Mouse (Mus musculus) spleen, postnatal 10 days (tissue): ENCODE measurements around the gene Cfap299.

ENCODE experiments used
- DNase-seq, 2 experiments: peaks; one replicate each; pipeline ENCODE4 v3.0.0; 2021 to 2022; ENCODE audit warnings: low spot score in 2 of 2

Cfap299 gene

GRCm38 (mm10) chr5:98376799-98377090, 47.6 kb downstream of the Cfap299 start:
- no peak for DNase-seq

- DNase-seq: no peak
These were observed 51.3 kb downstream of the Cfap299 start for GRCm38 (mm10) chr5:98380360-98380759.

DNA sequence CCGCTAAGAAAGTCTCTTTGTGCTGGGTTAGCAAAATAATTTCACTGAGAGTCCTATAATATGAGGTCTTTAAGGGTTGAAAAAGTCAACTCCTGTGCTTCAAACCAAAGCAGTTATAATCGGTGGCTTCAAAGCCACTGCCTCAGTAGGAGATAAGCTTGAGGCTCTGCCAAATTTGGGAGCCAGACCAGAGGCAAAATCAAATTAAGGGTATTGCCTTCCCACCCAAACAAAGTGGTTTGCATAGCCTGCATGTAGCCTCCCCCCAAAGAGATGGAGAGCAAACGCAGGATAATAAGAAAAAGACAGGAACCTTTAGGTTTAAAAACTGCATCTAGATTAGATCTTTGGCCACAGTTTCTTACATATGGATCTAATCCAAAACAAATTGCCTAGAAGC, 58.0 kb downstream of the Cfap299 start:
- no peak for DNase-seq

GRCm38 (mm10) chr5:98402165-98402564, 73.1 kb downstream of the Cfap299 start:
- no peak for DNase-seq

DNA sequence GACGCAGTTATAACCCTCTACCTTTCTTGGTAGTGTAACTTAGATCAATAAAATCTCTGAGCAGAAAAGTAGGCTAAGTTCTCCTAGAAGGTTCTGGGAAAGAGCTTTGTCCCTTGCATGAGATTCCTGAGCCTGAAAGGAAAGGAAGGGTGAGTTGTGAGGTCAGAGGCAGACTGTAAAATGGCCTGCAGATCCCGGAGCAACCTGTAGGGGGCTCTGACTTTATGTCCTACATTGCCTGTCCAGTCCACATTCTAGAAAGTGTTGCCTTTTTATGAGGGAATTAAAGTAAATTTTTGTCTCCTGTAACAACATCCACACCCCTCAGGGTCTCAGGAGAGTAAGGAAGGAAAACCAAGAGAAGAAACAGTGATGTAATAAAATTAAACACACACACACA, 81.0 kb downstream of the Cfap299 start:
- DNase-seq: no peak

- no peak for DNase-seq
These were observed 87.5 kb downstream of the Cfap299 start for GRCm38 (mm10) chr5:98416385-98417145.

- no peak for DNase-seq
These were observed 95.9 kb downstream of the Cfap299 start for GRCm38 (mm10) chr5:98424965-98425364.

- DNase-seq: no peak
These were observed 97.0 kb downstream of the Cfap299 start for GRCm38 (mm10) chr5:98426112-98426511.

DNA sequence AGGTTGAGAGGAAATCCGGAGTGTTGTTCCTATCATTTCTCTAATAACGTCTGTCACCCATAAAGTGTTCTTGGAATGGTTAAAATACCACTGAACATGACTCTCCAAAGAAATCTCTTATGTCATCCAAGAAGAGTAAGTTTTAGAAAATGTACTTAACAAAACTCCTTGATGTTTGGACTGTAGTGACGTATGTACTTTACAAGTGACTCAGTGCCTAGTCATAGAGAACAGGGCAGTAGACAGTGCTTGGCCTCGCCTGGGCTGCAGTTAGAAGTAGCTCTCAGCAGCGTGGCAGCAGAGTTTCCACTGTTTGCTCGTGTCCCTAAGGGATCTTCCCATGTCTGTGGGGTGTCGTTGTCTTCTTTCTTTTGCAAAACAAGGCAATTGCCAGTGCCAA, 101.0 kb downstream of the Cfap299 start:
- DNase-seq: no peak

DNA sequence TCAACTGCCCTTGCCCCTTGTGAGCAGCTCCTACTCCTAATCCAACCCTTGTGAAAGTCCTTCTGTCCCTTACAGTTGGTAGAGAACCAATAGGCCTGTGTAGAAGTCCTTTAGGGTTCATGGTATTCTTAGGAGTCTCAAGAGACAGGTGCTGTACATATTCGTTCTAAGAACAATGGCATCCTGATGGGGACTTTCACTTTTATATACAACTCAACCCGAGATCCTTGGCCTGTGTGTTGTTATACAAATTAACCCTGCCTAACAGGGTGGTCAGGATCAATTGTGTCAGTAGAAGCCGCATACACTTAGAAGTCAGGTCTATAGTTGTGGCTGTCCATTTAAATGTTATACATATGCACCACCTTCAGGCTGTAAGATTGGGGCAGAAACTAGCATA, 109.6 kb downstream of the Cfap299 start:
- no peak for DNase-seq

- DNase-seq: no peak
These were observed 117.8 kb downstream of the Cfap299 start for GRCm38 (mm10) chr5:98446771-98447462.

DNA sequence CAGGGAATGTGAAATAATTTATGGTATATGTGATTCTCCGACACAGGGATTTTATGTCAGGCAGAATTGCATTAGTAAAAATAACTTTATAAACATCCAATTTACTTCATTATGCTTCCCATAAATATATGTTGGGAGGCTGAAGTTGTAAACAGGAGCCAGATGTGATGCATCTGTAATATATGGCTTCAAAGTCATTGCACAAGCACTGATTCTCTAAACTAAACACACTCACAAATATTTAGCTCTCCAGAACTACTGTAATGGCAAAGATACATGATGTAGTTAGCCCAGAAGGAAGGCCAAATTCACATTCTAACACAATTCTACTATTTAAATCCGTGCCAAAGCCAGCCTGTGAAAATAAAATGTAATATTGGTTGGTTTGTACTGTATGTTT, 120.8 kb downstream of the Cfap299 start:
- no peak for DNase-seq

DNA sequence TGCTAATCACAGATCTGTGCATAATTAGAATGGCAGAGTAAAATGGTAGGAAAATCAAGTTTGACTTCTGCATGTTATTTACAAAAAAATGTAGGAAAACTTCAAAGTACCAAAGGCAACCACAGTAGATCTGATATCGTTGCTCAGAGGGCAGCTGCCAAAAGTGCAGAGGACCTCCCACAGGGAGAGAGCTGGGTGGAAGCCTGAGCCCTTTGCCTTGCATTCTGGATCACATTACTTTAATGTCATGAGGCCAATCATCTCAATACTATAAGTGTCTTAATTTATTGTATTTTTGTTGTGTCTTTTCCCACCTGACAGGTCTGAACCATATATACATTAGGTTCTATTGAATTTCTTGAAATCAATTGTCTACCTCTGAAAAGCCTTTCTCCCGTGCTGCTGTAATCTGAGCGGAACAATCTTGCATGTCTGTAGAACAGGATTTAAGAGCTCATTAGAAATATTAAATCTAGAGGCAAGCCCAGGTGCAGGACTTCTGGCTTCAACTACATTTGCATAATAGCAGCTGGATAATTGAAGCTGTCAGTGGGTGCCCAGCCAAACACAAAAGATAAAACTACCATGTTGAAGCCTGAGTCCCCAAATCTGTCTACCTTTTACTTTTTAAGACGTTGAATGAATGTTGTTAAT, 137.9 kb downstream of the Cfap299 start:
- no peak for DNase-seq

- DNase-seq: no peak
These were observed 140.9 kb downstream of the Cfap299 start for GRCm38 (mm10) chr5:98470052-98470451.

- DNase-seq: no peak
These were observed 147.4 kb downstream of the Cfap299 start for GRCm38 (mm10) chr5:98476539-98476938.

DNA sequence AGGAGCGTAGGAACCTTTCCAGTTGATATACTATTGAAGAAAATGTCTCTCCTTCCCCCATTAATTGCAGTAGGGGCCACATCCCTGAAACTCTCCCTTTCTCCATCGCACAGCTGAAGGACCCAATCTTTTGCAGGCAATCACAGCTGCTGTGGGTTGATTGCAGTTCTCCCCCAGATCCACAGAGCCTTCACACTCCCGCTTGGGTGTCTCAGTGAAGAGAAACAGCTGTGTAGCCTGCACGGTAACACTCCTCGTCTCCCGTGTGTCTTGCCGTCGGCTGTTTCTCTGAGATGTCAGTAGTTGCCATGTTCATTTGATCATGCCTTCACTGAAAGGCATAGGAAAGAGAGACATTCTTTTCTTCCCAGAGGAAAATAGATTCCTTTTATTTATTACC, 148.2 kb downstream of the Cfap299 start:
- no peak for DNase-seq

DNA sequence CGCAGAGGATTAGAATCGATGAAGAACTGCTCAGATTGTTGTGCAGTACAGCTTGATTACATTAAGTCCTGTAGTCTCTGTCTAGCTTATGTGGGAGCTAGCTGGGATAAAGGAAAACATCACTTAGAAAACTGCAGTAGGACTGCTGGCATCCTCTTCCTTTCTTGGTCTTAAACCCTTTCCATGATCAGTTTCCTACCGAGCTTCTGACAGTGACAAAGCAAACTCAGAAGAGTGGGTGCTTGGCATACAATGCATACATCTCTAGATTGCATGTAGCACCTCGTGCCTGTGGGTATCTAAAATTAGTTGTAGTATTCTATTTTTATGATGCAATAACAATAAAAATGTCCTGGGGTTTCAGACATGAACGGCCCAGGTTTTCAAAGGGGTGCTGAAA, 154.4 kb downstream of the Cfap299 start:
- DNase-seq: no peak

DNA sequence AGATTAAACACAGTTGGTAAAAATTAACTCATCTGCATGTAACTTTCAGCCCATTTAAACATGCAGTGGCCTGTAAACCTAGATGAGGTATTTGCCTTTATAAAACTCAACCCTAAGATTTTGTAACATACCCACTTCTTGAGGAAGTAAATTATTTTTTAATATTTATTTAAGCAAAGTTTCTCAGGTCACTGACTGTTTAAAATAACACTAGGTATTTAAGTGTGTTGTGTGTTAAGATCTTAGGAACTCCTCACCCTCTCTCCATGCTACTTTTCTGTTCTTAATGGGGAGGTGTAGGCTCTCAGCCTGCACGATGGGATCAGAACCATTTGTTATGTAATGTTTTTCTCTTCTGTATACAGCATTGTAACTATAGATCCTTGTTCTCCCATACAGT, 156.1 kb downstream of the Cfap299 start:
- DNase-seq: no peak

GRCm38 (mm10) chr5:98498317-98498716, 169.2 kb downstream of the Cfap299 start:
- DNase-seq: no peak

- DNase-seq: no peak
These were observed 187.1 kb downstream of the Cfap299 start for GRCm38 (mm10) chr5:98516214-98516613.

DNA sequence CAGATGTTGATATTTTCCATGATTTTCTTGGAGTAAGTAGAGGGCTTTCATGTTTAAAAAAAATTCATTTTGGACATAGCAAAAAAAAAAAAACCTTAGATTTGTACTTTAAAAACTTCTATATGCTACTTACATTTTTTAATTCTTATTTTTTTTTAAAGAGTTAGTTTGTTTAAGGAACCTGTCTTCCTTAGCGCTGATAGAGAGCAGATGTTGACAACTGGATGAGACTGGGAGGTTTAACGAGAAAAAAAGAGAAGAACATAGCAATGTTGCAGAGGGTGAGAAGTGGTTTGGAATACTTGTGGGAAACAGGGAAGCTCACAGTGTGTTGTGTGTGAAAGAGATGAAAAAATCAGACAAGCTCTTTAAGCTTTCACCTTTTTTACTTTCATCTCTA, 191.0 kb downstream of the Cfap299 start:
- no peak for DNase-seq

DNA sequence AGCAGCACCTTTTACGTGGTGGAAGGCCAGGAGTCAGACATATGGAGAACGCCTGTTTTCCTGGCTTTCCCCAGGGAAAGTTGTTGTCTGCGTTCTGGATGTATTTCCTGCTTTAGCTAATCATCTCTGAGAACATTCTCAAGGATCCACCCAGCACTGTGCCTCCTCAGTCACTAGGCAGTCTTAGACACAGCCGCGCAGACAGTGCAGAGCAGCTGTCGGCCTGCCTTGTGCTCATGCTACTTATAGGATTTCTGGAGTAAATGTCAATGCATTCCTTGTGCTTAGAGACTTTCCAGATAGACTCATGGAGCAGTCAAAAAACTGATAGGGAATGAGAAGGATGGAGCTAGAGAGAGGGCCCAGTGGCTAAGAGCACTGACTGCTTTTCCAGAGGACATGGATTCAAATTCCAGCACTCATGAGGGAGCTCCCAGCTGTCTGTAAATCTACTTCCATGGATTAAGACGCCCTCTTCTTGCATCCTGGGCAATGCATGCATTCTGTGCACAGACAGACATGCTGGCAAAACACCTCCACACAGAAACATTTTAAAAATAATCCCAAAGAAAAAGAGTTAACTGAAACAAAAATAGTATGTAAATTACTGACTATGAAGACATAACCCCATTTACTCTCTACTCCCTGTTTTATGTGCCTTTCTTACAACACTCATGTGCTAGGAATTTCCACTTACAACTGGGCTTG, 193.3 kb downstream of the Cfap299 start:
- DNase-seq: no peak

GRCm38 (mm10) chr5:98523050-98523449, 193.9 kb downstream of the Cfap299 start:
- no peak for DNase-seq
